Mouse (Mus musculus): Measurements from ENCODE around the gene Csnk1d.

The Csnk1d gene

DNA sequence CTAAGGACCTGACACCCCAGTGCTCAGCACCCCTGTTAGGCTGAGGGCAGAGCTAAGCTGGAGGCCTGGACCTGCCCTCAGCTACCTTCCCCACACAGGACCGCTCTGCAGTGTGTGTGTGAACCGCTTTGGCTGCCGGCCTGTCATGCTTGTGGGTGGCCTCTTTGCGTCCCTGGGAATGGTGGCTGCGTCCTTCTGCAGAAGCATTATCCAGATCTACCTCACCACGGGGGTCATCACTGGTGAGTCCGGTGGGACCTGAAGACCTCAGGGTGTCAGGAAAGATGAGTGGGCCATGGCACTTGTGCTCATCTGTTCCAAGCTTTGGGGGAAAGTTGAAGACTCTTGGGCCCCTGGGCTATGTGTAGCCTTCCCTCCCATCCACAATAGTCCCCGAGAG lies 35.4 kb downstream of the Csnk1d start:
- intact Hi-C loops (cut with DNase I), result no loop called here

DNA sequence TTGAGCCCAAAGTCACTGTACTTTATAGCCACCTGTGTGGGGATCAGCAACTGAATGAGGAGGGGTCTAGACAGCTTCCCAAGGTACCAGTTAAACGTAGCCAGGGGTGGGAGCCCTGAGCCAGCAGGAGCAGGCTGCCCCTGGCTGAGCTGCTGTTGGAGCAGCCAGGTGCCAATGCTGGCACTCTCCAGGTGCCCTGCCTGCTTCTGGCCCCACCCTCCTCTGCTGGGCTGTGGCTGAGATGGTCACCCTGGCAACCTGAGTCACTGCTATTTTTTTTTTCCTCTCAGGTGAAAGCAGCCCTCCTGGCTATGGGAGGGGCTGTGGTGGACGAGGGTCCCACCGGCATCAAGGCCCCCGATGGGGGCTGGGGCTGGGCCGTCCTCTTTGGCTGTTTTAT lies 36.2 kb downstream of the Csnk1d start:
- intact Hi-C loops (cut with DNase I), result no loop called here

DNA sequence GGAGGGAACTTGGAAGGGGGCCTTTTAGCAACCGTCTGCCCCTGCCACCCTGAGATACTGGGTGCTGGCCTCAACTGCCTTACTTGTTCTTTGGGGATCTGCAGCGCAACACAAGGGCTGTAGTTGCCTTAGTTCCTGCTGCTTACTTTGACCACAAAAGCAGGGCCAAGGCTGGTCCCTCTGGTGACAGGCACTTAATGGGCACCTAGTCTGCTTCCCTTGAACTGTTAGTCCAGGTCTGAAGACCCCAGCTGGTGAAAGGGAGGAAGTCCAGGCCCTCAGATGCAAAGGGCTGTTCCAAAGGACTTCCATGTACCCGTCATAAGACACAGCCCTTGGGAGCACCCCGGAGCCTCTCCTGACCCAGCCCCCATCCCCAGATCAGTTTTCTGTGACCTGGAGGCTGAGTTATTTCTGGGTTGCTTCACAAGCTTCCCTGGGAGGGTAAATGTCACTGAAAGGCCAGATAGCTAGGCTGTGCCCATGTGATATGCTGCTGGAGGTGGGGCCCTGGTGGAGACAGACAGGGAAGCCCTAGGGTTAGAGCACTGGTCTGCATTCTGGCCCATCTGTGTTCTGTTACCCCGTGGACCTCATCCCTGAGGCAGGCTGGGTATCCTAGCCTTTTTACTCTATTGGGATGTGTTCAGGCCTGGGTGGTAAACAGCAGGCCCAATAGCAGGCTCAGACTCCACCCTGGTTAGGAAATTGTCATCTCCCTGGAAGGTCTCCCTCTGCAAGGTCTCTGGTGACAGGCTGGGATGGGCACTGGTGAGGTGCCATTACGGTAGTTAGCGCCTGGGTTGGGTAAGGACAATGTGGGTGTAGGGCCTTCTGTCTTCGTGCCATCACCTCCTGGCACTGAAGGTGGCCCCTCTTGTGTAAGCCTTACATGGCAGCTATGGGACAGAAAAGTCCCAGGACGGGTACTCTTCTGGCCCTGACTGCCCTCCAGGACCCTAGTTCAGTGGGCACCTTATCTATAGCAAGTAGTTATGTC lies 39.1 kb downstream of the Csnk1d start:
- intact Hi-C loops (cut with DNase I), result no loop called here

DNA sequence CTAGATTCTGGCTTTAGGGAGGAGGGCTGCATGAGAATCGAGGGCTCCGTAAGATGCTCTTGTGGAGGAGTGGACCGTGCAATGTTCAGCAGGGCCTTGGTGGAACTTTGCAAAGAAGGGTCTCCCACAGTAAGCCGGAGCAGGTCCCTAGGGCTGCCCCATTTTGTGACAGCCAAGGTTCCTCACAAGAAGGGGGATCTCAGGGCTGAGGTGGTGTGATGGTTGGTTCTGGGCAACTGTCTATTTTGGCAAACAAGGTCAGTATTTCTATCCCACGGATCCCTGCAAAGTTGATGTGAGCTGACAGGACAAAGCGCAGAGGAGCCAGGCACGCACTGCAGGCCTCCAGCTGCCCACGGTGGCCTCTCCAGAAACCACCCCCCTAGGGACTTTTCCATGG lies 39.9 kb downstream of the Csnk1d start:
- intact Hi-C loops (cut with DNase I), result no loop called here

DNA sequence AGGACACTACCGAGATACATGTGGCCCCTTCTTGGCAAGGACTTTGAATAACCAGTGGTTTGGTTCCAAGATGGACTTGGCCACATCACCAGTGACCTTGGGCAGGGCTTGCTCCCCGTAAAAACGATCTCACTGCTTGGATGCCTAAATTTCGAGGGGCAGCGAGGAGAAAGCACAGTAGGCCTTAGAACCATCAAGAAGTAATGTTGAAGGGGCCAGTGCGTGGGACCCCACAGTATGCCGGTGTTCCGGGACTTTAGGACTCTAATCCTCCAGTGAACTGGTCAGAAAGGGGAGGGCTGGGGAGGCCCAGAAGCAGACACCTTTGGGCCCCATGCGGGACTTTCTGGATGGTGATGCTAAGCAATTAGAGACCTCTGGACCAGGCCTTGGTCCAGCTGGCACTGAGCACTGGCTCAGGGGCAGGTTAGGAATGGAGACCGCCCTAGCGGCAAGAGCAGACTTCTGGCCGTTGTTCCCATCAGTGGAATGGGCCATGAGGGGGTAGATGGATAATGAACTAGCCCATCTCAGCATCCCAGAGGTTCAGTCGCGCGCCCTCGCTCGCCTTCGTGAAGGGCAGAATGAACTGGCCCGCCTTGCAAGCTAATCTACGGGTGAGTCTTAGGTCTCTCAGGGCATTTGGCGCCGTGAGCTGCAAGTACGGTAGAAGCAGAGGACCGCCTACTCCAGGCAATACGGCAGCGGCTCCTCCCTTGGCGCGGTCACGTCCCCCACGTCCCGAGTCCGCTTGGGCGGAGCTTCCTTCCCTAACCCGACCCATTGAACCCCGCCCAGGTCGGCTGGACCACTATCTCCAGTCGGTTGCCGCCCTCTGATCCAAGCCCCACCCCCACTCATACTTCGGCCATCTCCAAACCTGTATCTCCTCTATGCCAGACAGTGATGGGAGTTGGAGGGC lies 40.6 kb downstream of the Csnk1d start:
- intact Hi-C loops (cut with DNase I), result no loop called here

DNA sequence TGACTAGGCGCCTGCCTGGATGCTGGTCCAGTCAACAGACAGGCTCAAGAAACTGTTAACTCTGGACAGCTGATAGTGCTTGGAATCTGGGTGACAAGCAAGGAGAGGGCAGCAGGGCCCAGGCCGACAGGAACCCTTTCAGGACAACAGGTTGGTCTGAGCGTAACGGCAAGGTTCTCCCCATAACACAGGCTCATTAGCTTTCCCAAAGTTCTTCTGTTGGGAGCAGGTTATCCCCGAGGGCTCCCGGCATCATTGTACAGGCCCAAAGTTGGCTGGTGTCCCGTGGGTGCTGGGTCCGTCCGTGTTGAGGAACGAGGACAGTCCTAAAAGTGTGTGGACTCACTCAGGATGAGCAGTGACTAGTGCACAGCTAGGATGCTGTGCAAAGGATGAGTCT lies 41.3 kb downstream of the Csnk1d start:
- intact Hi-C loops (cut with DNase I), result no loop called here

DNA sequence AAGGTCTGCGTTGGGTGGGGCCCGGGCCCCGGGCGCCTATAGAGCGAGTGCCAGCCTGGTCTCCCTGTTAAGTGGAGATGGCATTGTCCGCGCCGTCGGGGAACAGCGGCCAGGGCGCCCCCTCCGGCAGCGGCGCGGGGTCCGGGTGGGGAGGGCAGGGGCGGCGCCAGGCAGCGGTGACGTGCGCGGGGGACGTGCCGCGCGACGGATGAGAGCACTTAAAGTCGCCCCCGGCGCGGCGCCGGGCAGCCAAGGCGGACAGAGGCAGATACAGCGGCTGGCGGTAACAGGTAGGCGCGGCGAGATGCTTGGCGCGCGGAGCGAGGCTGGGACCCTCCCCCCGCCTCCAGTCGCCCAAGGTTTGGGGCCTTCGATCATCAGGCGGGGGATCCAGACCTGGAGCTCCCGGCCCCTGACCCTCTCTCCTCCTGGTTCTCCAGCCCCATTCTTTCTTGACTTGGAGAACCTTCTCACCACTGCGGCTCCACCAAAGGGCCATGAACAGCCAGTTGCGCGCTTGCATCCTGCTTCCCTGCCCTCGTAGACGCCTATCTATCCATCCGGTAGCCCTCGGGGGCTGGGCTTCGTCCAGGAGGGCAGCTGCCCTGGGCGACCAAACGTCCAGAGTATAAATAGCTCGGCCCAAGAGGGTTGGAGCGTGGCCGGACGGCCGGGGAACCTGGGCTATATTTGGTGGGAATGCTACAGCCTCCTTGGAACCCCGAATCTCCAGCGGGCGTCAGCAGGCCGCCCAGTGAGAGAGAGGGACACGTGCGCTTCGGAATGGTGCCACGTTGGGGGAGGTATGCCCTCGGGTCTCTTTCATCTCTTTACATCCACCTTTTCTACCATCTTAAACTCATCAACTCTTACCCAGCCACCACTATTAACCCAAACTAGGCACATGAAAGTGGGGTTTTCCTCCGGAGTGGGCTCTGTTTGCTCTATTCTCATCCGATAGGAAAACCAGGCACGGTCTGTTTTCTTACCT lies 42.0 kb downstream of the Csnk1d start:
- intact Hi-C loops (cut with DNase I), result no loop called here

DNA sequence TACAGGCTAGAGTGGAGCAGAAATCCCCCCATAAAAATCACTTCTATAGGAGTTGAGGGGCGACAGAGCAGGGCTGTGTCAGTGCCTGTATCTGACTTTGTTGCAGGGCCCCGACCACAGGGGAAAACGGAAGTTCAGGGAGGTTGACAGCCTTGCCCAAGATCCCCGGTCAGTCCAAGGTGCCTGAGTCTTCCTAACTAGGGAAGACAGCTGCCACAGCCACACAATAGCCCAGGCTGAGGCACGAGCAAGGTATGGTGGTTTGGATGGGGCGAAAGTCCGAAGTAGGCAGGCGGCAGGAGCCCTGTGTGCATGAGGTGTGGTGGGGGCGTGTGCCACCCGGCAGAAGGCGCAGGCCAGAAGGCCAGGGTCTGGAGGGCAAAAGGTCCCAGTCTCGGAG lies 42.8 kb downstream of the Csnk1d start, which contains the start of gene Slc16a3:
Gene Slc16a3 (plus strand): TSS at position 153 of the 400 bp plus-strand sequence.
- intact Hi-C loops (cut with DNase I), result no loop called here

DNA sequence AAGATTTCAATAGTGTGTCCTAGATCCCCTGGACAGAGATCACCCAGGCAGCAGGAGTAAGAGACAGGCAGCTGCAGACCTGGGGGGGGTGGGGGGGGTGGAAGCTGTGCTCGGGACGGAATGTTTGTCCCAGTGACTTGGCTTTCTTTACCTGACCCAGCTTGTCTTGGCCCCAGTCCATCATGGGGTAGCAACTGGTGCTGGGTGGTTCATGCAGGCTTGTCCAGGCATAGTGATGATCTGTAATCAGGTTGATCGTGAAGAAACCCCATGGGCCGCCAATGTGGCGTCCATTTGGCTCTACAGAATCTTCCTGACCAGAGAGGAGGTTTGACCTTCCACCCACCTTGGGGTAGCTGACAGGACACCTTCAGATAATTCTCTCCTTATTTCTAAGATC lies 45.2 kb downstream of the Csnk1d start:
- intact Hi-C loops (cut with DNase I), result no loop called here

DNA sequence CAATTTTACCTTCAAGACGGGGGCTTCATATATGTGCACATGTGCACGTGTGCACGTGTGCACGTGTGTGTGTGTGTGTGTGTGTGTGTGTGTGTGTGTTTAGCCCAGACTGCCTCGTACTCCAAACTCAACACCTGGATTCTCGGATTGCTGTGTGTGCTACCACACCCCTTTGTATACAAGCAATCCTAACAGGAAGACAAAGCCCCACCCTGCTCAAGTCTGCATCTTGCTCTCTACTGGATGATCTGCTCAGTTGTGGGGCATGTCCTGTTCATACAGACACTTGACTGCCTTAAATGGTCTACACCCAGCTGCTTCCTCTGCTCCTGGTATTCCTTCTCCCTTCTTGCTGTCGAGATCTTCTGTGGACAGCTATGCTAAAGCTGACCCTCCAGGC lies 45.9 kb downstream of the Csnk1d start:
- intact Hi-C loops (cut with DNase I), result no loop called here

DNA sequence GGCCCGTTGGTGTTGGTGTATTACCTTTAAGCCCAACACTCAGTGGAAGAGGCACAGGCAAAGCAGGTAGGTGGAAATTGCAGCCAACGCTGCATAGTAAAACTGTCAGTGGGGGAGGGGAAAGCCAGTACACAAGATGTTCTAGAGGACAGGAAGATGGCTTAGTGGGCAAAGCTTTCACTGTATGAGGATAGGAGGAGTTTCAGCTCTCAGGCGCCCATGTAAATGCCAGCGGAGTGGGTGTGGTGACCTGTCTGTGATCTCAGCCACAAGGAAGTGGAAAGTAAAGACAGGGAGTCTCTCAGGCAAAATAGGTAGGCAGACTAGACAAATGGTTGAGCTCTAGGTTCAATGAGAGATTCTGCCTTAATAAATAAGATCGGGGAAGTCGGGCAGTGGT lies 50.2 kb downstream of the Csnk1d start:
- intact Hi-C loops (cut with DNase I), result no loop called here

DNA sequence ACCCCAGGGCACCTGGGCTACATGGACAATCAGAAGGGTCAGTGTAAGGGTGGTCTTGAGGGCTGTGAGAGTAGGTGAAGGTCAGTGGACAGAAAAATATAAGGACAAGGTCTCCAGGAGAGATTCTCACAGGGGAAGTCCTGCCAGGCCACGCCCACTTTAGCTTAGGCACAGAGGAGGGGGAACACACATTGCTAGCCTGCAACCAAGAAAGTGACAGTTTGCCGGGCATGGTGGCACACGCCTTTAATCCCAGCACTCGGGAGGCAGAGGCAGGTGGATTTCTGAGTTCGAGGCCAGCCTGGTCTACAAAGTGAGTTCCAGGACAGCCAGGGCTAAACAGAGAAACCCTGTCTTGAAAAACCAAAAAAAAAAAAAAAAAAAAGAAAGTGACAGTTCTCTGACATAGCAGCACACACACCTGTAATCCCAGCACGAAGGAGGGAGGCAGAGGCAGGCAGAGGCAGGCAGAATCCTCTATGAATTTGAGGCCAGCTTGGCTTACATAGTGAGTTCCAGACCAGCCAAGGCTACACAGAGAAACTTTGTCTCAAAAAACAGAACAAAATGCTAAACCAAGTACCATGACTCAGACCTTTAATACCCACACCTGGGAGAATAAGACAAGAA lies 51.3 kb downstream of the Csnk1d start:
- intact Hi-C loops (cut with DNase I), result no loop called here

DNA sequence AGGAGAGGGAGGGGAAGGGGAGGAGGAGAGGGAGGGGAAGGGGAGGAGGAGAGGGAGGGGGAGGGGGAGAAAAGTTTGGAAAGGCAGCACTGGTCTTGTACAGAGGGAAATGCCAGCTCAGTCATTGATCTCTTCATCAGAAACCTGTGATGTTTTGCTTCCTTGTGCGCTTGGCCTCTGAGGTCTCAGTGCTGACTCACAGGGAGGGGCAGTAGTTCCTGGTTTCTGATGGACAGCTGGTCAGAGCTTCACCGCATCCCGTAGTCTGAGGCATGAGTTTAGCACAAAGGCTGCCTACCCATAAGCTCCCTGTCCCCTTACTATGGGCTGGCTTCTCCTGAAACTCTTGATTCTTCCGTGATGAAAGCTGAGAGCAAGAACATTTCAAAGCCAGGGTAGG lies 52.3 kb downstream of the Csnk1d start:
- intact Hi-C loops (cut with DNase I), result no loop called here

DNA sequence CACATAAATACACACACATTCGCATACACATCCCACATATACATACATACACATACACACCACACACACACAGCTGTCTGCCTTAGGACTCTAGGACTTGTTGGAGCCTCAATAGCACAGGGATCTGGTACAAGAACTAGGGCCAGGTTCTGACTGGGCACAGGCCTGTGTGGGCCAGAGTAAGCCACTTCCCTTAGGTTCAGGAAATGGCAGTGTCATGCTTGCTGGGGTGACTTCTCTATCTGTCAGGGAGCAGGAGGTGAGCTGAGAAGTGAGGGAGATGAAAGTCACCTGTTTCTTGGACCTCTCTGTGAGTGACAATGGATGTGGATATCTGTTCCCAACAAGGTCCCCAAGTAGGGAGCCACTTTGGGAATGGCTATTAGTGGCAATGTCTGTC lies 53.2 kb downstream of the Csnk1d start:
- intact Hi-C loops (cut with DNase I), result no loop called here

DNA sequence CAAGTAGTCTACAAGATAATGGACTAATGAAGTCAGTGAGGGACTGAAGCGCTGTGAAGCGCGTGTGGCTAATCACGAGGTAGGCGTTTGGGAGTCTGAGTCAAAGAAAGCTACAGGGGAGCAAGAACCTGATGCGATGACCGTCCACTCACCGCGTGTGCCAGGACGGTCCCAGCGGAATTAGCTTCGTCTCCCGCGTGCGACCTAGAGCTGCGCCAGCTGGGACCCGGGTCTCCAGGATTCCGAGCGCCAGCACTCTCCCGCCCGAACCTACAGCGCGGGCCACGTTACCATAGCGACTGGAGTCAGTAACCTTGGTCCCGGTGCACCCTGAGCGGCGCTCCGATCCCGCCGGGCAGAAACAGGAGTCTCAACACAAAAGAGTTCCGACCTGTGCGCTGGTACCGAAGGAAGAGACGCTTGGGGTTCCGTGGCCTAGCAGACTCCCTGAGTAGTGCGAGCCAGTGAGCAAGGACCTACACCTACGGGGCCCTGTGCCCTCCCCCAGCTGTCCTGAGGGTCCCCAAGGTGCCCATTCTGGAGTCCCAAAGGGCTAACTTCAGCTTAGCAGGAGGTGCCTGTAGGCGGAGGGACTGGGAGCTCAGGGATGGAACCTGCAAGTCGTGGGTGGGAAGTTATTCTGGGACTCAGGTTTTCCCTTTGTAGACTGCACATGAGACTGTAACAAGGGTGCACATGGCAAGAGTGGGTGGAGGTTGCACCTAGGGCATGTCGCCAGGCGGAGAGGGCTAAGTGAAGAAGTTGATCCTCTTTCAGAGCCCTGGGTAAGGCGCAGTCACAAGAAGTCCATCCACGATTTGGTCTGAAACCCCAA lies 58.3 kb downstream of the Csnk1d start, which contains the start of gene Ccdc57:
Gene Ccdc57 (minus strand): TSS at position 309 of the 835 bp plus-strand sequence.
- intact Hi-C loops (cut with DNase I), result no loop called here

DNA sequence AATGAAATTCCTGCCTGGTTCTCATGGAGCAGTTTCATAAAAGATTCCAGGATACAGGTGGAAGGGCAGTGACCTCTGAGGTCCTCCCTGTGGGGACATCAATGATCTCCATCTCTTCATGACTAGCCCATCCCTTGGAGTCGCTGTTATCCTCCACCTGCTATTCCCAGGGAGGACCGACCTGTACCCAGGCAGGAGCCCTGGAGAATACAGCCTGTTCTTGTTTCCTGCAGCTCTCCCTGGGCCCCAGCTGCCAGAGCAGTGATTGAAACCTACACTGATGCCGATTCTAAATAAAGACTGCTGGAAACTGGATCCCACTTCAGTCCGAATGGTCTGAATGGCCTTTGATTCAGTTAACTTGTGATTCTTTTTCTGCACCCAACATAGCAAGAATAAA lies 59.7 kb downstream of the Csnk1d start:
- intact Hi-C loops (cut with DNase I), result no loop called here

DNA sequence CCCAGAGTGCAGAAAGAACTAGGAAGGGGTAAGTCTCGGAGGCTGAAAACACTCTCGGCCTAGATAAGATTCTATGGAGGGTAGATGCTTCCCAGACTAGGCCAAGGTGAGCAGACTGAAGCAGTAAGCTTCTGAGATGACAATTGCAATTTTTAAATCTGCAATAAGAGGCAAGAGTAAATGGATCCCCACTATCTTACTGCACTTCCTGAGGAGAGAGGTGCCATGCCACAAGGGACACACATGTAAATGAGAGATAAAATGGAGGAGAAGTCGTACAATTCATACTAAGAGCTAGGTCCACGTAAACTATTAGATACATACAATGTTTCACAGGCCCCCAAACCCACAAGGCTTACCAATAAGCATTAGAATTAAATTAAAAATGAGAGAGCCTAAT lies 62.7 kb downstream of the Csnk1d start:
- intact Hi-C loops (cut with DNase I), result no loop called here

DNA sequence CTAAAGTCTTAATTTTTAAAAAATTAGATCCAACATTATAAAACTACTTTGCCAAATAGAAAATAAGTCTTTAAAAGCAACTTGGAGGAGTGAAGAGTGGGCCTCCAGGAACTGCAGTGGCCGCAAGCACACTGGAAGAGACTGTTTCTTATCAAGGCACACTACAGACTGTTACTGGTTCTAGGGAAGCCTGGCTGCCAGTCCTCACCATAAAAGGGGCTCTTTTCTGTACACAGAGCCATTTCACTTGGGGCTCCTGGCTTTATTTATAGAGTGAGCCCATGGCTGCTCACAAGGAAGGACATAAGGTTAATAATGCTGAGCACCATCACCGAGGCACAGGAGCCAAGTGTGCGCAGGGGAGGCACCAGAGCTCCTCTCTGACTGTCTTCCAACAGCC lies 68.6 kb downstream of the Csnk1d start:
- intact Hi-C loops (cut with DNase I), result no loop called here

DNA sequence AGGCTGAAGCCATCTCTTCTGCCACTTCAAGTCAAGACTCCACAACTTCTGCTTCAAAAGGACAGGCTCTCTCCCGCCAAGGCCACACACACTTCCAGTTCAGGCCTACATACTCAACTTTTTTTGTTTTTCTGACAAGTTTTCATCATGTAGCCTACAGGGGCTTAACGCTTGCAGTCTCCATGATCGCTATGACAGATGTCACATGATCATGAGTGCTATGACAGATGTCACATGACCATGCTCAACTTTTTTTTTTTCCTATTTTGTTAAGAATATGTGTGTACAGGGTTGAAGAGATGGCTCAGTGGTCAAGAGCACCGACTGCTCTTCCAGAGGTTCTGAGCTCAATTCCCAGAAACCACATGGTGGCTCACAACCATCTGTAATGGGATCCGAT lies 73.4 kb downstream of the Csnk1d start:
- intact Hi-C loops (cut with DNase I), result no loop called here
